8 mouse cellular contexts compared by ENCODE assay signal in genomic region chr9:44107557-44108179, GRCm38 (mm10). TPM values are rescaled to one million over a fixed set of nuclear protein-coding genes. Genes with fewer than 3 reads are reported as not detected.
DNase-seq lines count a peak whose midpoint lies in the region; ATAC-seq lines count a peak whose summit lies in the region.

No protein-coding gene starts in this region.

- ATAC-seq in kidney, embryonic 16.5 days (ENCODE audit: low FRiP score, low TSS enrichment): peak; percentile 10
- ATAC-seq in forebrain, embryonic 12.5 days (ENCODE audit: low FRiP score): no peak
- ATAC-seq in intestine, embryonic 14.5 days (replicated peaks; ENCODE audit: low FRiP score, low TSS enrichment, low read depth): no peak; the same call in 1 of the 2 replicates
- peak; percentile 28 for ATAC-seq in midbrain, embryonic 14.5 days (ENCODE audit: low FRiP score, low TSS enrichment)
- ATAC-seq in megakaryocyte progenitor cell, adult 5-6 weeks (replicated peaks; ENCODE audit: poor library complexity): no peak

- peak overlapping the region; percentile 46 for H3K4me2 ChIP-seq in kidney, embryonic 16.5 days (replicated peaks; ENCODE audit: low read depth, low read length)
- H3K4me2 ChIP-seq in forebrain, embryonic 12.5 days: peak overlapping the region; percentile 41
- H3K4me2 ChIP-seq in intestine, embryonic 14.5 days (ENCODE audit: low read length): peak overlapping the region; percentile 37
- peak overlapping the region; percentile 44 for H3K4me2 ChIP-seq in midbrain, embryonic 14.5 days (ENCODE audit: low read length)

- peak overlapping the region; percentile 28 for H3K4me3 ChIP-seq in kidney, embryonic 16.5 days (ENCODE audit: low read length)
- H3K4me3 ChIP-seq in forebrain, embryonic 12.5 days (replicated peaks): no peak overlapping the region; the same call in 1 of the 2 replicates
- H3K4me3 ChIP-seq in intestine, embryonic 14.5 days (ENCODE audit: low read depth, low read length): peak overlapping the region; percentile 6; the same call in 1 of the 2 replicates
- 0 out of 2 replicates have a peak overlapping the region, but pooled peaks have one; percentile 1 for H3K4me3 ChIP-seq in midbrain, embryonic 14.5 days (replicated peaks; ENCODE audit: low read depth, low read length)

- H3K9me3 ChIP-seq in kidney, embryonic 16.5 days (ENCODE audit: low read length): no peaks in the 10 kb centered on the region
- no peaks in the 10 kb centered on the region for H3K9me3 ChIP-seq in forebrain, embryonic 12.5 days
- no peaks in the 10 kb centered on the region for H3K9me3 ChIP-seq in intestine, embryonic 14.5 days (ENCODE audit: control insufficient read depth, low read length)
- H3K9me3 ChIP-seq in midbrain, embryonic 14.5 days (ENCODE audit: control insufficient read depth, low read length): no peaks in the 10 kb centered on the region

- H3K27ac ChIP-seq in kidney, embryonic 16.5 days (ENCODE audit: low read length): peak overlapping the region; percentile 84
- peak overlapping the region; percentile 37; the same call in 1 of the 2 replicates for H3K27ac ChIP-seq in forebrain, embryonic 12.5 days
- H3K27ac ChIP-seq in intestine, embryonic 14.5 days (ENCODE audit: low read depth): peak overlapping the region; percentile 69
- H3K27ac ChIP-seq in midbrain, embryonic 14.5 days (replicated peaks; ENCODE audit: low read depth, low read length): no peak overlapping the region; the same call in 1 of the 2 replicates

- H3K27me3 ChIP-seq in kidney, embryonic 16.5 days (ENCODE audit: insufficient read depth, low read length): no peaks in the 10 kb centered on the region
- H3K27me3 ChIP-seq in forebrain, embryonic 12.5 days: no peaks in the 10 kb centered on the region
- H3K27me3 ChIP-seq in intestine, embryonic 14.5 days (replicated peaks; ENCODE audit: control insufficient read depth, insufficient read depth, low read length): no peaks in the 10 kb centered on the region
- no peaks in the 10 kb centered on the region for H3K27me3 ChIP-seq in midbrain, embryonic 14.5 days (ENCODE audit: control insufficient read depth, insufficient read depth, low read length)

- no peak for DNase-seq in kidney, adult 18-20 months
- peak; percentile 50 to 63 for DNase-seq in adrenal gland, adult 18-20 months (ENCODE audit: low spot score in 2 of 2)
- DNase-seq in intestine, embryonic 14.5 days (ENCODE audit: low spot score): peak; percentile 63
- DNase-seq in midbrain, embryonic 14.5 days: peak; percentile 65
- no peak for DNase-seq in thymus, postnatal 10 days (ENCODE audit: low spot score in 2 of 2)

- peaks cover 57% of the 10 kb centered on the region for H3K4me1 ChIP-seq in kidney, embryonic 16.5 days (ENCODE audit: insufficient read depth, low read length)
- H3K4me1 ChIP-seq in forebrain, embryonic 12.5 days: peaks cover 55% of the 10 kb centered on the region
- H3K4me1 ChIP-seq in intestine, embryonic 14.5 days (replicated peaks; ENCODE audit: control insufficient read depth, insufficient read depth, low read length): peaks cover 45% of the 10 kb centered on the region
- H3K4me1 ChIP-seq in midbrain, embryonic 14.5 days (ENCODE audit: control insufficient read depth, insufficient read depth, low read length): peaks cover 26% of the 10 kb centered on the region

- 31% methylated on average over 25 of the region's 25 CpGs for WGBS in kidney, embryonic 16.5 days
- 34% methylated on average over 25 of the region's 25 CpGs for WGBS in forebrain, embryonic 12.5 days
- 40% methylated on average over 25 of the region's 25 CpGs for WGBS in intestine, embryonic 14.5 days
- WGBS in midbrain, embryonic 14.5 days: 22% methylated on average over 25 of the region's 25 CpGs

- H3K9ac ChIP-seq in kidney, embryonic 16.5 days (replicated peaks; ENCODE audit: low read length): peak overlapping the region; percentile 39
- peak overlapping the region; percentile 40 for H3K9ac ChIP-seq in forebrain, embryonic 12.5 days
- H3K9ac ChIP-seq in intestine, embryonic 14.5 days (ENCODE audit: low read length): 0 out of 2 replicates have a peak overlapping the region, but pooled peaks have one; percentile 10
- 0 out of 2 replicates have a peak overlapping the region, but pooled peaks have one; percentile 20 for H3K9ac ChIP-seq in midbrain, embryonic 14.5 days (replicated peaks; ENCODE audit: low read length)

- H3K36me3 ChIP-seq in kidney, embryonic 16.5 days (ENCODE audit: insufficient read depth, low read length): peaks cover 17% of the 10 kb centered on the region
- peaks cover 37% of the 10 kb centered on the region for H3K36me3 ChIP-seq in forebrain, embryonic 12.5 days (replicated peaks)
- peaks cover 28% of the 10 kb centered on the region for H3K36me3 ChIP-seq in intestine, embryonic 14.5 days (ENCODE audit: control insufficient read depth, insufficient read depth, low read length)
- H3K36me3 ChIP-seq in midbrain, embryonic 14.5 days (ENCODE audit: control insufficient read depth, insufficient read depth, low read length): peaks cover 5% of the 10 kb centered on the region

RNA-seq across cellular contexts. Expression of gene C1qtnf5, which starts 0.6 kb away (rescaled TPM):
- polyA plus RNA-seq in kidney, embryonic 16.5 days (2015; fragmentation: Nextera tagmentation; extraction: Ambion mirVana): 4.7 and 5.7 TPM in 2 replicates
- total RNA-seq in adrenal gland, adult 18-20 months (2021): 10 to 100 TPM; 13.2 to 17.8 TPM
- 0.58 and 0.73 TPM in 2 replicates for polyA plus RNA-seq in forebrain, embryonic 12.5 days (2016; fragmentation: Nextera tagmentation; extraction: Ambion mirVana)
- polyA plus RNA-seq in intestine, embryonic 14.5 days (2014; fragmentation: Nextera tagmentation; extraction: Ambion mirVana): 3.2 and 3.4 TPM in 2 replicates
- polyA plus RNA-seq in midbrain, embryonic 14.5 days (2014; fragmentation: Nextera tagmentation; extraction: Ambion mirVana): 3.7 and 4.0 TPM in 2 replicates
- not detected in 2 replicates for total RNA-seq in megakaryocyte progenitor cell, adult 5-6 weeks (2015)
- not detected in 2 replicates for total RNA-seq in megakaryocyte progenitor cell, adult 5-6 weeks (2017)

RNA-seq across cellular contexts. Expression of gene Gm49380, which starts 5.6 kb away (rescaled TPM):
- 0.22 and 0.25 TPM in 2 replicates for polyA plus RNA-seq in kidney, embryonic 16.5 days (2015; fragmentation: Nextera tagmentation; extraction: Ambion mirVana)
- total RNA-seq in adrenal gland, adult 18-20 months (2021): under 1 TPM; 0.27 to 0.48 TPM
- polyA plus RNA-seq in forebrain, embryonic 12.5 days (2016; fragmentation: Nextera tagmentation; extraction: Ambion mirVana): 0.14 and 0.36 TPM in 2 replicates
- 0.14 and 0.36 TPM in 2 replicates for polyA plus RNA-seq in intestine, embryonic 14.5 days (2014; fragmentation: Nextera tagmentation; extraction: Ambion mirVana)
- polyA plus RNA-seq in midbrain, embryonic 14.5 days (2014; fragmentation: Nextera tagmentation; extraction: Ambion mirVana): 0.11 and 0.12 TPM in 2 replicates
- not detected in 2 replicates for total RNA-seq in megakaryocyte progenitor cell, adult 5-6 weeks (2015)
- not detected in 2 replicates for total RNA-seq in megakaryocyte progenitor cell, adult 5-6 weeks (2017)

RNA-seq across cellular contexts. Expression of gene Rnf26, which starts 5.6 kb away (rescaled TPM):
- 75.0 and 87.0 TPM in 2 replicates for polyA plus RNA-seq in kidney, embryonic 16.5 days (2015; fragmentation: Nextera tagmentation; extraction: Ambion mirVana)
- 10 to 100 TPM; 19.4 to 24.1 TPM for total RNA-seq in adrenal gland, adult 18-20 months (2021)
- polyA plus RNA-seq in forebrain, embryonic 12.5 days (2016; fragmentation: Nextera tagmentation; extraction: Ambion mirVana): 69.6 and 69.9 TPM in 2 replicates
- 70.2 and 75.7 TPM in 2 replicates for polyA plus RNA-seq in intestine, embryonic 14.5 days (2014; fragmentation: Nextera tagmentation; extraction: Ambion mirVana)
- 25.7 and 29.9 TPM in 2 replicates for polyA plus RNA-seq in midbrain, embryonic 14.5 days (2014; fragmentation: Nextera tagmentation; extraction: Ambion mirVana)
- 47.7 and 59.6 TPM in 2 replicates for total RNA-seq in megakaryocyte progenitor cell, adult 5-6 weeks (2015)
- total RNA-seq in megakaryocyte progenitor cell, adult 5-6 weeks (2017): 19.1 and 21.2 TPM in 2 replicates

RNA-seq across cellular contexts. Expression of gene Mfrp, which starts 6.1 kb away (rescaled TPM):
- 0.10 and 0.25 TPM in 2 replicates for polyA plus RNA-seq in kidney, embryonic 16.5 days (2015; fragmentation: Nextera tagmentation; extraction: Ambion mirVana)
- not detected for total RNA-seq in adrenal gland, adult 18-20 months (2021)
- 0.27 and 0.33 TPM in 2 replicates for polyA plus RNA-seq in forebrain, embryonic 12.5 days (2016; fragmentation: Nextera tagmentation; extraction: Ambion mirVana)
- 0.18 TPM in 1 of 2 replicates, not detected in the other for polyA plus RNA-seq in intestine, embryonic 14.5 days (2014; fragmentation: Nextera tagmentation; extraction: Ambion mirVana)
- polyA plus RNA-seq in midbrain, embryonic 14.5 days (2014; fragmentation: Nextera tagmentation; extraction: Ambion mirVana): 0.09 and 0.11 TPM in 2 replicates
- not detected in 2 replicates for total RNA-seq in megakaryocyte progenitor cell, adult 5-6 weeks (2015)
- total RNA-seq in megakaryocyte progenitor cell, adult 5-6 weeks (2017): 0.12 TPM in 1 of 2 replicates, not detected in the other

RNA-seq across cellular contexts. Expression of gene Mcam, which starts 26.6 kb away (rescaled TPM):
- 54.3 and 60.3 TPM in 2 replicates for polyA plus RNA-seq in kidney, embryonic 16.5 days (2015; fragmentation: Nextera tagmentation; extraction: Ambion mirVana)
- total RNA-seq in adrenal gland, adult 18-20 months (2021): 10 to 100 TPM; 24.2 to 90.7 TPM
- polyA plus RNA-seq in forebrain, embryonic 12.5 days (2016; fragmentation: Nextera tagmentation; extraction: Ambion mirVana): 13.4 and 14.2 TPM in 2 replicates
- 47.9 and 49.7 TPM in 2 replicates for polyA plus RNA-seq in intestine, embryonic 14.5 days (2014; fragmentation: Nextera tagmentation; extraction: Ambion mirVana)
- polyA plus RNA-seq in midbrain, embryonic 14.5 days (2014; fragmentation: Nextera tagmentation; extraction: Ambion mirVana): 6.1 and 13.2 TPM in 2 replicates
- total RNA-seq in megakaryocyte progenitor cell, adult 5-6 weeks (2015): 0.12 TPM in 1 of 2 replicates, not detected in the other
- total RNA-seq in megakaryocyte progenitor cell, adult 5-6 weeks (2017): 0.14 TPM in 1 of 2 replicates, not detected in the other

Comparison
In these comparisons a context has a peak if more than half of its experiments do, and no peak if none do; other contexts are left out.
1. ATAC-seq: peak in kidney, embryonic 16.5 days (single experiment) and midbrain, embryonic 14.5 days (single experiment); none in forebrain, embryonic 12.5 days (single experiment), intestine, embryonic 14.5 days (single experiment) and megakaryocyte progenitor cell, adult 5-6 weeks (single experiment).
2. DNase-seq: peak in adrenal gland, adult 18-20 months (2 of 2), intestine, embryonic 14.5 days (single experiment) and midbrain, embryonic 14.5 days (single experiment); none in kidney, adult 18-20 months (single experiment) and thymus, postnatal 10 days (0 of 2).
3. Peak in every context shown above with its lines, with median percentiles within 50 percentile points of each other: H3K4me2 ChIP-seq and H3K9ac ChIP-seq.